Mouse (Mus musculus) forebrain, embryonic 10.5 days (tissue): ENCODE results near the gene Trmt1. TPM values are rescaled to one million over a fixed set of nuclear protein-coding genes. Genes with fewer than 3 reads are reported as not detected.

ENCODE experiments used
- DNase-seq: peaks from one replicate; pipeline ENCODE4 v3.0.0-alpha.2; 2017; ENCODE audit warnings: low spot score; ENCODE audit errors: extremely low spot score
- H3K27ac ChIP-seq: fragments of 300-500 bp; sonication (generic); 2 replicates; pipeline ENCODE4 v1.5.1; 2016; ENCODE audit warnings: mild to moderate bottlenecking
- H3K27me3 ChIP-seq: fragments of 300-500 bp; sonication (generic); 2 replicates; pipeline ENCODE4 v1.6.1; 2016; ENCODE audit warnings: mild to moderate bottlenecking; ENCODE audit not compliant: poor library complexity, severe bottlenecking
- H3K36me3 ChIP-seq: fragments of 300-500 bp; sonication (generic); replicated peaks from 2 replicates; pipeline ENCODE4 v1.6.1; 2016; ENCODE audit warnings: mild to moderate bottlenecking, moderate library complexity
- H3K4me1 ChIP-seq: fragments of 300-500 bp; sonication (generic); 2 replicates; pipeline ENCODE4 v1.6.1; 2016
- H3K4me3 ChIP-seq: fragments of 300-500 bp; sonication (generic); 2 replicates; pipeline ENCODE4 v1.5.1; 2016; ENCODE audit warnings: mild to moderate bottlenecking, moderate library complexity
- H3K9me3 ChIP-seq: fragments of 300-500 bp; sonication (generic); 2 replicates; pipeline ENCODE4 v1.6.1; 2016; ENCODE audit warnings: mild to moderate bottlenecking, moderate library complexity
- WGBS: fragments of 180-500 bp; shearing (Covaris S2); methylation state at CpG from one replicate; pipeline ENCODE4 v1.1.7; 2016; 5-methylcytosine and 5-hydroxymethylcytosine counted together
- polyA plus RNA-seq: library from polyadenylated mRNA; unstranded; fragments of >200 nt; fragmentation: Nextera tagmentation; extraction: Ambion mirVana; gene quantifications from 2 replicates; pipeline ENCODE4 v1.2.1, GENCODE M21; 2016

Gene Trmt1
- polyA plus RNA-seq, 1 experiment from 2014 or later: 68.8 TPM

GRCm38 (mm10) chr8:84711312-84711711 is 25.2 kb downstream of the Trmt1 start:
- 46% methylated on average over 3 of the region's 3 CpGs for WGBS
- no peaks in the 10 kb centered on the region for H3K36me3 ChIP-seq
- peak overlapping the region; percentile 32; the same call in 1 of the 2 replicates for H3K4me3 ChIP-seq
- no peaks in the 10 kb centered on the region for H3K9me3 ChIP-seq
- peaks cover 100% of the 10 kb centered on the region for H3K27me3 ChIP-seq
- no peak for DNase-seq
- H3K27ac ChIP-seq: peak overlapping the region; percentile 88
- peaks cover 93% of the 10 kb centered on the region for H3K4me1 ChIP-seq

- peak; percentile 72 for DNase-seq
- Histone ChIP-seq H3K27ac (peak overlapping the region; percentile 88), H3K9me3 (no peaks in the 10 kb centered on the region), H3K36me3 (no peaks in the 10 kb centered on the region), H3K27me3 (peaks cover 100% of the 10 kb centered on the region), H3K4me1 (peaks cover 93% of the 10 kb centered on the region), H3K4me3 (peak overlapping the region; percentile 32)
- WGBS: 23% methylated on average over 11 of the region's 11 CpGs
Observed at GRCm38 (mm10) chr8:84711933-84712758, 26.0 kb downstream of the Trmt1 start.

- H3K4me3 ChIP-seq: peak overlapping the region; percentile 7; the same call in 1 of the 2 replicates
- H3K4me1 ChIP-seq: peaks cover 89% of the 10 kb centered on the region
- peak overlapping the region; percentile 88 for H3K27ac ChIP-seq
- no peak for DNase-seq
- no peaks in the 10 kb centered on the region for H3K9me3 ChIP-seq
- no peaks in the 10 kb centered on the region for H3K36me3 ChIP-seq
- peaks cover 100% of the 10 kb centered on the region for H3K27me3 ChIP-seq
- 29% methylated on average over 3 of the region's 3 CpGs for WGBS
Observed at GRCm38 (mm10) chr8:84712759-84713120, 26.6 kb downstream of the Trmt1 start.

- Histone ChIP-seq H3K36me3 (no peaks in the 10 kb centered on the region), H3K27ac (peak overlapping the region; percentile 88), H3K9me3 (no peaks in the 10 kb centered on the region), H3K4me1 (peaks cover 83% of the 10 kb centered on the region), H3K27me3 (peaks cover 100% of the 10 kb centered on the region), H3K4me3 (peak overlapping the region; percentile 7; the same call in 1 of the 2 replicates)
- DNase-seq: no peak
- WGBS: 31% methylated on average over 4 of the region's 4 CpGs
Observed at GRCm38 (mm10) chr8:84713381-84713780, 27.3 kb downstream of the Trmt1 start.

- peaks cover 100% of the 10 kb centered on the region for H3K27me3 ChIP-seq
- peak overlapping the region; percentile 88 for H3K27ac ChIP-seq
- DNase-seq: no peak
- no peaks in the 10 kb centered on the region for H3K9me3 ChIP-seq
- H3K4me1 ChIP-seq: peaks cover 75% of the 10 kb centered on the region
- WGBS: 52% methylated on average over 4 of the region's 4 CpGs
- no peaks in the 10 kb centered on the region for H3K36me3 ChIP-seq
- H3K4me3 ChIP-seq: no peak overlapping the region
Observed at GRCm38 (mm10) chr8:84714161-84714560, 28.1 kb downstream of the Trmt1 start.

GRCm38 (mm10) chr8:84715893-84716468 is 29.9 kb downstream of the Trmt1 start:
- WGBS: 4% methylated on average over 27 of the region's 27 CpGs
- no peaks in the 10 kb centered on the region for H3K36me3 ChIP-seq
- peaks cover 100% of the 10 kb centered on the region for H3K27me3 ChIP-seq
- H3K27ac ChIP-seq: peak overlapping the region; percentile 72
- peak overlapping the region; percentile 38 for H3K4me3 ChIP-seq
- no peaks in the 10 kb centered on the region for H3K9me3 ChIP-seq
- peaks cover 59% of the 10 kb centered on the region for H3K4me1 ChIP-seq
- no peak for DNase-seq

GRCm38 (mm10) chr8:84716790-84717189 is 30.7 kb downstream of the Trmt1 start:
- H3K9me3 ChIP-seq: no peaks in the 10 kb centered on the region
- DNase-seq: no peak
- H3K4me3 ChIP-seq: no peak overlapping the region
- H3K27me3 ChIP-seq: peaks cover 100% of the 10 kb centered on the region
- peaks cover 57% of the 10 kb centered on the region for H3K4me1 ChIP-seq
- 84% methylated on average over 11 of the region's 11 CpGs for WGBS
- H3K27ac ChIP-seq: no peak overlapping the region
- no peaks in the 10 kb centered on the region; the same call in 1 of the 2 replicates for H3K36me3 ChIP-seq

- 82% methylated on average over 5 of the region's 5 CpGs for WGBS
- no peaks in the 10 kb centered on the region for H3K9me3 ChIP-seq
- H3K36me3 ChIP-seq: no peaks in the 10 kb centered on the region; the same call in 1 of the 2 replicates
- H3K27ac ChIP-seq: no peak overlapping the region
- H3K27me3 ChIP-seq: peaks cover 100% of the 10 kb centered on the region
- no peak overlapping the region for H3K4me3 ChIP-seq
- no peak for DNase-seq
- H3K4me1 ChIP-seq: peaks cover 57% of the 10 kb centered on the region
Observed at GRCm38 (mm10) chr8:84718476-84718875, 32.4 kb downstream of the Trmt1 start.

- H3K4me3 ChIP-seq: no peak overlapping the region
- H3K27me3 ChIP-seq: peaks cover 100% of the 10 kb centered on the region
- no peaks in the 10 kb centered on the region for H3K9me3 ChIP-seq
- DNase-seq: no peak
- no peaks in the 10 kb centered on the region; the same call in 1 of the 2 replicates for H3K36me3 ChIP-seq
- WGBS: 85% methylated on average over 5 of the region's 5 CpGs
- peaks cover 57% of the 10 kb centered on the region for H3K4me1 ChIP-seq
- no peak overlapping the region for H3K27ac ChIP-seq
Observed at GRCm38 (mm10) chr8:84718959-84719690, 33.0 kb downstream of the Trmt1 start.

GRCm38 (mm10) chr8:84722530-84722849 is 36.4 kb downstream of the Trmt1 start:
- DNase-seq: no peak
- peaks cover 52% of the 10 kb centered on the region for H3K4me1 ChIP-seq
- H3K4me3 ChIP-seq: peak overlapping the region; percentile 27
- no peaks in the 10 kb centered on the region; the same call in 1 of the 2 replicates for H3K36me3 ChIP-seq
- 65% methylated on average over 6 of the region's 6 CpGs for WGBS
- H3K27me3 ChIP-seq: peaks cover 100% of the 10 kb centered on the region
- H3K27ac ChIP-seq: peak overlapping the region; percentile 86
- no peaks in the 10 kb centered on the region for H3K9me3 ChIP-seq

GRCm38 (mm10) chr8:84722850-84723570 is 36.9 kb downstream of the Trmt1 start, which contains the start of gene G430095P16Rik:
Gene G430095P16Rik, plus strand, starts transcription at chr8:84723007.
- no peaks in the 10 kb centered on the region for H3K9me3 ChIP-seq
- no peaks in the 10 kb centered on the region; the same call in 1 of the 2 replicates for H3K36me3 ChIP-seq
- no peak for DNase-seq
- H3K4me3 ChIP-seq: peak within 1 kb of the TSS; percentile 27
- peaks cover 52% of the 10 kb centered on the region for H3K4me1 ChIP-seq
- H3K27ac ChIP-seq: peak within 1 kb of the TSS; percentile 86
- H3K27me3 ChIP-seq: peaks cover 100% of the 10 kb centered on the region
- WGBS: 22% methylated on average over 10 of the region's 10 CpGs

- DNase-seq: no peak
- Histone ChIP-seq H3K27me3 (peaks cover 100% of the 10 kb centered on the region), H3K4me3 (peak overlapping the region; percentile 27), H3K9me3 (no peaks in the 10 kb centered on the region), H3K27ac (peak overlapping the region; percentile 86), H3K36me3 (no peaks in the 10 kb centered on the region; the same call in 1 of the 2 replicates), H3K4me1 (peaks cover 57% of the 10 kb centered on the region)
- WGBS: 17% methylated on average over 7 of the region's 7 CpGs
Observed at GRCm38 (mm10) chr8:84723571-84723900, 37.4 kb downstream of the Trmt1 start.
